Mouse (Mus musculus): Measurements from ENCODE around the gene Utp6.
A peak's percentile ranks its signal among the peaks of the same experiment; 100 is the strongest.
"Not testable (repeated sequence)": the region's sequence is repeated elsewhere in the genome, so short reads cannot be mapped to it uniquely, and the experiment has no call there.

Gene Utp6

DNA sequence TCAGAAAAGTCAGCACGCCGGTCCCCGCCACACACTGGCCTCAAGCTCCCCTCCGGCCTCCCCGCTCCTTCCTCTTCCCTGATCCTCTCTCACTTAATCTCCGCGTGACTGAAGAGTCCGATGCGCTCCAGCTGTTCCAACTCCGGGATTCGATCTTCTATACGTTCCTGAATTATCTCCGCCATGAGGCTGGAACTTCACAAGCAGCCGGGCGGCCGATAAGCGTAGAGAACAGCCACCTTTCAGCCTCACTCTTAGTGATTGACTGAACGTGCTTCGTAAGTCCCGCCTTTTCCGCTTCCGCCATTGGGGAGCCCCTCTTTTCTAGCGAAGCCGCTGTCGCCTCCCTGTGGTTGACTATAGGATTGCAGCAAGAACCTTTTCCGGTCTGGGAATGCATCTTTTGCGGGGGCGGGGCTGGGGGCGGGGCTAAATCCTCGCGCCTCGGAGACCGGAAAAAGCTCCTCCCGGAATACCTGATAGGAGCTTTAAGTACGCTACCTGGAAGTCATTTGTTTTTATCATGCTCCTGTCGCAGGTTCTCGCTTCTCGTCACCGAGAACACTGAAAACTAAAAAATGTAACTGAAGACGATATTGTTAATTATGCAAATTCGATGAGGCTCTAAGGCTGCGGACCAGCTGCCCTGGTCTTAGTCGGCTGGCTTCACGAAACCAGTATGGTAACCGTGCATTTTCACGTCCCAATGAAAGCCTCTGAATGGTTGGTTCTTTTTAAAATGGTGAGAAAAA, at the start of gene Utp6:
TSS of gene Utp6 (minus strand) at position 266 of the 752 bp plus-strand sequence.
- DNase-seq (ENCODE audit: low read depth, low spot score): peak; percentile 96

DNA sequence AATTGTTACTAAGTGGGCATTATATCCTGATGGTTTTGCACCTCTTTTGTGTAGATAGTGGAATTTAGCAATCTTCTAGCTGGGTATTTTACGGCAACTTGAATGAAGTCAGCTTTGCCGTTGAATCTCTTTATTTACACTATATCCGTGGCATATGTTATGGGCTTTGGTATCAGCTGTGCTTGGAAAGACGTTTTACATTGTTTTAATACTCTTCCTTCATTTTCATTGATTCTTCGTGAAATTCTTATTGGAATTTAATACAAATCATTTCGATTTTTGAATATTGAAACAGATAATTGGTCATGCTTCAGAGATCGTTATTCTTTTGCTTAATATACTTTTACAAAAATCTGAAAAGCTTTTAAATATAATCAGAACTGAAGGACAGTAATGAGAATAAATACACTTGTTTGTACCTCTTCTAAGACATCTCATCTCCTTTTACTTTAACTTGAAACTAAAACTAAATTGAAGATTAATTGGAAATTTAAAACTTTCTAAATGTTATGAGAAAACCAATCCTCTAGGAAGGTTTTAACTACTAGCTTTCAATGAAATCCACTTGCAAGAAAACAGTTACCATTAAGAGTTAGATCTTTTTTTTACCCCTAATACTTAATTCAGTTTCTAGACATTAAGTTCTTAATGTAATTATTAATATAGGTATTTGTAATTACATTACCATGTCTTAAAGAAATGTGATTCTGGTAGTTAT, 32.2 kb upstream of the Utp6 start:
- no peak for DNase-seq (ENCODE audit: low read depth, low spot score)

DNA sequence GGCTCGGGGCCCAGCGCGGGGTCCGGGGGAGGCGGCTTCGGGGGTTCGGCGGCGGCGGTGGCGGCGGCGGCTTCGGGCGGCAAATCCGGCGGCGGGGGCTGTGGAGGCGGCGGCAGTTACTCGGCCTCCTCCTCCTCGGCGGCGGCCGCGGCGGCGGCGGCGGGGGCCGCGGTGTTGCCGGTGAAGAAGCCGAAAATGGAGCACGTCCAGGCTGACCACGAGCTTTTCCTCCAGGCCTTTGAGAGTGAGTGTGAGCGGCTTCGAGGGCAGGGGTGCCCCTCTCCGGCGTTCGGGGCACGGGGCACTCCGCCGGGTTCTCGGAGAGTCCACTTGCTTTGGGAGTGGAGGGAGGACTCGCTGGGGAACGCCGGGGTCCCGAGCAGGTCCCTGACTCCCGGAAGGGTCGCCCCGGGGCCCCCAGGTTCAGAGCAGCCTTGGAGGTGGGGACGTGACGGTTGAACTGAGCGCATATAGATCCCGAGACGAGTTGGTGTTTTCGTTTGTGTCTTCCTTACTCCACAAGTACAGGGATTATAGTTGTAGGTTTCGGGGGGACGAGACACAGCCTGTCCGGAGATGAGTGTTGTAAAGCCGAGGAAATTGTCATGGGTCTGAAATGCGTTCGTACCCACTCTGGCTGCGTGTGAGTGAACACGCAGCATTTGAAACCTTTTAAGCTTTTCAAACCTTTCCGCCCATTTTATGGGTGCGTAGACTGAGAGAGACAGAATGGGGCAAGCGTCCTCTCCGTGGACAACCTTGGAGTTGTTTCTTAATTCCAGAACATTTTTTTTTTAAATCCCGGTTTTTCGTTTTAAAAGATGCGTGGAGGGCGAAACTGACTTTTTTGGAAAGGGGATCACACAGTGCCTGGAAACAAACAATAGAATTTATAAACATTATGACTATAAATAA, 31.4 kb upstream of the Utp6 start:
- DNase-seq (ENCODE audit: low read depth, low spot score): no peak

DNA sequence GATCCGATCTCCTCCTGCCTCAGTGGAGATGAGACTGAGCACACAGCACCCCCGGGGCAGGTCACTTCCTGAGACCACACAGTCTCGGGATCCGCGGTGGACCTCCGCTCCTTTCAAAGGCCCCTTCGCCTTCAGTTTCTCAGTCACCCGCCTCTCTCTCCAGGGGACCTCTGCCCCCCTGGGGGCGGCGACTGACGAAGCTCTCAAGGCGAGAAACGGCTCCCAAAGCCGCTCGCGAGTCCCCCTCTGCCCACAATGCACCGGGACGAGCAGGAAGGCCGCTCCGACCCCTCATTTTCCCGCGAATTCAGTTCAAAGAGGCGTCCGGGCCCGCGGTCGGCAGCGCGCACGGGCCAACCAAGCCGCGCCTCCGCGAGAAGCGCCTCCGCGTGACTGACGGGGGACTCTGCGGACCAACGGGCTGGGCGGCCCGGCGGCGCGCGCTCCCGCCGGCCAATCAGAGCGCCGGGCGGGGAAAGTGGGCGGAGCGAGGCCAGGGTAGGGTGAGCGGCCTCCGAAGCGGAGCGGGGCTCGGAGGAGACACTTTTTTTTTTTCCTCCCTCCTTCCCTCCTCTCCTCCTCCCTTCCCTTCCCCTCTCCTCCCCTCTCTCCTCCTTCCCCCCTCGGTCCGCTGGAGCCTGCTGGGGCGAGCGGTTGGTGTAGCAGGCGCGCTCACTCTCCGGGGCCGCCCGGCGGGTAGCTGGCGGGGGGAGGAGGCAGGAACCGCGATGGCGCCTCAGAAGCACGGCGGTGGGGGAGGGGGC, 30.6 kb upstream of the Utp6 start, which contains the start of gene Suz12:
TSS of gene Suz12 (plus strand) at position 515 of the 764 bp plus-strand sequence.
- peak; percentile 89 for DNase-seq (ENCODE audit: low read depth, low spot score)

DNA sequence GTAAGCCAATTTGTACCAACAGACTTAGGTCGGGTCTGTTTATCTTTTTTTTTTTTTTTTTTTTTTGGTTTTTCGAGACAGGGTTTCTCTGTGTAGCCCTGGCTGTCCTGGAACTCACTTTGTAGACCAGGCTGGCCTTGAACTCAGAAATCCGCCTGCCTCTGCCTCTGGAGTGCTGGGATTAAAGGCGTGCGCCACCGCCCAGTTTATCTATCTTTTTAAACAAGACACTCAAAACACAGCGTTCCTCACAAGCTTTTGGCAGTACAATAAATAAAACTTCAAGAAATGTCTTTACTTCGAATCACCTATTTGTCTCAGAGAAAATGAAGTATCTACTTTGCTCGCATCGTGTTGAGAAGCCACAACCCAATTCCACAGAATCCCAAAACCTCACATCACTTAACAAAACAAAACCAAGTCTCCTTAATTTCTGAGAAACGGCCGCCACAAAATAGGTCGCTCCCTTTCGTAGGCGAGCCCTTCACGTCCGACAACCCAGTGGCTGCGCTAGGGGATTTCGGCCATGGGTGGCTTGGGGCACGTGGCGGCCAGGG, 29.9 kb upstream of the Utp6 start:
- DNase-seq (ENCODE audit: low read depth, low spot score): no peak

DNA sequence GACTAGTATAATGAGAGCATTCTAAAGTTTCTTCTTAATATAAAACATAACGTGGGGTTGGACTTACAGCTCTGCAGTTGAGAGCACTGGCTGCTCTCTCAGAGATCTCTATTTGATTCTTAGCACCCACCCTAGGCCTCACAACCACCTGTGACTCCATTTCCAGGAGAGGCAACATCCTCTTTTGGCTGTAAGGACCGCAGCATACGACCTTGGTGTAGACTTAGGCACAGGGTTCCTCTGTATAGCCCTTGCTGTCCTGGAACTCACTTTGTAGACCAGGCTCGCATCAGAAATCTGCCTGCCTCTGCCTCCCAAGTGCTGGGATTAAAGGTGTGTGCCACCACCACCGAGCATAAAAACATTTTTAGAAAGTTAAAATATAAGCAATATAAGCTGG, 29.4 kb upstream of the Utp6 start:
- DNase-seq (ENCODE audit: low read depth, low spot score): no peak

DNA sequence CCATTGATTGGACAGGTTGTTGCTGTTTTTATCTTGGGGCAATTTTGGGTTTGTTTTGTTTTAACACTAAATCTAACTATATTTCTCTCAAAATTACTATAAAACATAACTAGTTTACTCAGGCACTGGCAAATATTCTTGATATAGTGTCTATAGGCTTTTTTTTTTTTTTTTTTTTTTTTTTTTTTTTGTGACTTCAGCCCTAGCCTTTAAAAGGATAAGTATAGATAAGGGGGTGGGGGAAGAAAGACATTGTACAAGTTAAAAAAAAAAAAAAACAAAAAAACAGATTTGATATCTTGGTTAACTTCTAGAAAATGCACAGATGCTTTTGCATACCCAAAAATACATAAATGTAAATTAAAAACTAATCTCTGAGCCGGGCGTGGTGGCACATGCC, 27.9 kb upstream of the Utp6 start:
- no peak for DNase-seq (ENCODE audit: low read depth, low spot score)

DNA sequence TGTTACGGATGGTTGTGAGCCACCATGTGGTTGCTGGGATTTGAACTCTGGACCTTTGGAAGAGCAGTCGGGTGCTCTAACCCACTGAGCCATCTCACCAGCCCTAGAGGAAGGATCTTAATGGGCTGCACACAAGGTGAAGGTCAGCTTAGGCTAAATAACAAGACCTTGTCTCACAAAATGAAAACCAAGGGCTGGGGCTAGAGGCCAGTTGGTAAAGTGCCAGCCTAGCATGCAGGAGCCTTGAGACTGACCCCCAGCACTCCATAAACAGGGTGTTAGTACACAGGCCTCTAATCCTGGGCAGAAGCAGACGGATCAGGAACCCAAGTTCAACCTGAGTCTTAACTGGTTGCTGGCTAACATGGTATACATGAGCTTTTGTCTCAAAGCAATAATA, 25.7 kb upstream of the Utp6 start:
- DNase-seq (ENCODE audit: low read depth, low spot score): no peak

DNA sequence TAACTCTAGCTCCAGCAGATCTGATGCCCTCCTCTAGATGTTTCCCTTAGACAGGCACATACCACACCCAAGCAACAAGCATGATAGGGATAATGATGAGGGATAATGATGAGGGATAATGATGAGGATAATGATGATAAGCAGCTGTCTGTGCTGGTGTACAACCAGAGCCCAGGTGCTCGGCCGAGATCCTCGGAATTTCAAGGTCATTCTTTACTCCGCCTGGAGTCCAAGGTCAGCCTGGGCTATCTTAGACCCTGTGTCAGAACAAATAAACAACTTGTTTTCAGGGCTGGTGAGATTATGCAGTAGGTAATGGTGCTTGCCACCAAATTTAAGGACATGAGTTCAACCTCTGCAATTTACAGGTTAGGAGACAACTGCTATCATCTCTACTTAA, 24.7 kb upstream of the Utp6 start:
- DNase-seq (ENCODE audit: low read depth, low spot score): no peak

DNA sequence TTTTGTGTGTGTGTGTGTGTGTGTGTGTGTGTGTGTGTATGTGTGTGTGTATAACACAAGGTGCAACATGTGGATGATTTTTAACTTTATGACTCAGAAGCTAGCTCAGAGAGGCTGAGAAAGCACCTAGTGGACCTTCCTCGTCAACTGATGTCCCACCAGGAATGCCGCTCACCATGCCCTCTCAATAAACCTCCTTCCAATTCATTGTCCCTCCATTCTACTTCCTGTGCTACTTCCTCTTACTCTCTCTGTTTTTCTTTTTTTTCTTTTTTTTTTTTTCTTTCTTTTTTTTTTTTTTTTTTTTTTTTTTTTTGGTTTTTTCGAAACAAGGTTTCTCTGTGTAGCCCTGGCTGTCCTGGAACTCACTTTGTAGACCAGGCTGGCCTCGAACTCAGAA, 15.6 kb upstream of the Utp6 start:
- not testable (repeated sequence) for DNase-seq (ENCODE audit: low read depth, low spot score)

DNA sequence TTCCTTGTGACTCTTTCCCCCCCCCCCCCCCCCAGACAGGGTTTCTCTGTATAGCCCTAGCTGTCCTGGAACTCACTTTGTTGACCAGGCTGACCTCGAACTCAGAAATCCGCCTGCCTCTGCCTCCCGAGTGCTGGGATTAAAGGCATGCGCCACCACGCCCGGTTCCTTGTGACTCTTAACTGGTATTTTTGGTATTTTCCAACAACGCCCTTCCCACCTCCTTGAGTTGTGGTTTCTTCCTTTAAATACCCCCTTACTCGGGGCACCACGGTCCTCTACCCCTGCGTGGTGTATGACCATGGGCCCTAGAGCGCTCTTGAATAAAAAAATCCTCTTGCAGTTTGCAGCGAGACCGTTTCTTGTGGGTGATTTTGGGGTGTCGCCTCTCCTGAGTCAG, 14.9 kb upstream of the Utp6 start:
- not testable (repeated sequence) for DNase-seq (ENCODE audit: low read depth, low spot score)

DNA sequence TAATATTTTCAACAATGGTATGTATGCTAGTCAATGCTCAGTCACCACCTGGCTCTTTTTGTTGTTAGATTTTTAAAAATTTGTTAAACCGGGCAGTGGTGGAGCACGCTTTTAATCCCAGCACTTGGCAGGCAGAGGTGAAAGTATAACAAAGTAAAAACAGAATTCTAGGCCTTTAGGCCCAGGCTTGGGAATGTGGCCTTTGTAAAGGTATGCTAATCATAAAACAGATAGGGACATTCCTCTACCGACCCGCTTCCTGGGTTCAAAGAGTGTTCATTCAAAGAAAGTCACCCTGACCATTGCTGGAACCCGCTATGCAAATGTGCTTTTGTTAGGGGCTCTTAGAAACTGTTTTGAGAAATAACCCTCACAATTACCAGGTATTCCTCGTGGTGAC, 14.5 kb upstream of the Utp6 start:
- DNase-seq (ENCODE audit: low read depth, low spot score): not testable (repeated sequence)

DNA sequence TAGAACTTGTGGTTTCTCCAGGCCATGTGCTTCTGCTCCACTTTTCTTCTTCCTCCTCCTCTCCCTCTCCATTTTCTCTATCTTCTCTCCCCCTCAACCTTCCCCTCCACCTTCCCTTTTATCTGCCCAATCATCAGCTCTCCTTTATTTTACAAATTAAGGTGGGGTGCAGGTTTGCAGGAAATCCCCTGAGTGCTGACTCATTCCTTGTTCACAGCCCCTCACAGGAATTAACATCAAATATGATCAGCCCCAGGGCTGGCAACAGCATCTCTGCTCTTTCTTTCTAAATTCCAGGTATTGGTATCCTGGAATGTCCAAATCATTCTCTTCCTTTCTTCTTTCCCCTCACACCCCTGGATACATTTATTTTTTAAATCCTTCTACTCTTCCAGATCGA, 14.0 kb upstream of the Utp6 start:
- DNase-seq (ENCODE audit: low read depth, low spot score): no peak

DNA sequence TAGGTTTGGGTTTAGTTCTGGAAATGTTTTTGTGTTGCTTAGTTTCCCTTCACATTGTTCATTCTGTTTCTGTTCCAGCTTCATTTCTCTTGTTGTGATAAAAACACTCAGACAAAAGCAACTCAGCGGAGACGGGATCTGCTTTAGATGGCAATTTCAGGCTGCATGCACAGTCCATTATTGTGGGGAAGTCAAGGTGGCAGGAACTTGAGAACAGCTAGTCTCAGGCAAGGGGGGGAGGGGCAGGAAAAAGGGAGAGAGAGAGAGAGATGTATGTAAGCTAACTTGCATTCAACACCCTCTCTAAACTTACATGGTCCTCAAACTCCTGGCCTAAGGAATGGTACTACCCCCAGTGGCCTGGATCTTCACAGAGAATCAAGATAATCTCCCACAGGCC, 13.2 kb upstream of the Utp6 start:
- DNase-seq (ENCODE audit: low read depth, low spot score): no peak

DNA sequence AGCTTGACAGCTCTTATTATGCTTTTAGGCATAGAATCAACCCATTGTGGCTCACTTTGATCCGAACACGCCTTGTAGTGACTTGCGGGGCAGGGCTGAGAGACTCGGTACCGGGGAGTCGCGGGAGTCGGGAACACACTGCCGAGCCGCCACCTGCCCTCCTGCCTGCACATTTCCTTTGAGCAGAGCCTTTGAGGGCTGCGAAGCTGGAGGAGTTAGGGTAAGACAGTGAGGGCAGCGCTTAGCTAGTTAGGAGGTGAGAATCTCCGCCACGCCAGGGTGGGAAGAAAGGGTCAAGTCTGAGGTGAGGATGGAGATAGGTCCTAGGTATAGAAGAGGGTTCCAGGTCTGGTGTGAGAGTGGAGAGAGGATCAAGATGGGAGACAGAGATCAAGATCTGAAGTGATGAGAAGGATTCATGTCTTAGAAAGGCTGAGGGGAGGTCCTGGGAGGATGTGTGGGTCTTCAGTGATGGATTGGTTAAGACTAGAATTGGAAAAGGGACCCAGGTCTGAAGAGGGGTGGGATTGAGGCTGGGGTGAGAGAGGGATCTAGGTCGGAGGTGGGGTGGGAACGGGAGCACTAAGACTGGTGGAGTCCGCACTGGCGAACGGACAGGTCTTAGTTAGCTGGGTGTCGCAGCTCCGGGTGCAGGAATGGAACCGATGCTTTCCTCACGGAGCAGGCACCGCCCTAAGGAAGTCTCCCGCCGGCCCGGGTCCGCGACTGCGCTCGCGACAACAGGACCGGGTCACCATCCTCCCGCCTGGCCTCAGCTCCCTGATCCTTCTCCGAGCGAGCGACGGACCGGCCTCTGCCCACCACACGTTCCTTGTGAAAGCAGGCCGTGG, 11.7 kb upstream of the Utp6 start:
- DNase-seq (ENCODE audit: low read depth, low spot score): no peak

DNA sequence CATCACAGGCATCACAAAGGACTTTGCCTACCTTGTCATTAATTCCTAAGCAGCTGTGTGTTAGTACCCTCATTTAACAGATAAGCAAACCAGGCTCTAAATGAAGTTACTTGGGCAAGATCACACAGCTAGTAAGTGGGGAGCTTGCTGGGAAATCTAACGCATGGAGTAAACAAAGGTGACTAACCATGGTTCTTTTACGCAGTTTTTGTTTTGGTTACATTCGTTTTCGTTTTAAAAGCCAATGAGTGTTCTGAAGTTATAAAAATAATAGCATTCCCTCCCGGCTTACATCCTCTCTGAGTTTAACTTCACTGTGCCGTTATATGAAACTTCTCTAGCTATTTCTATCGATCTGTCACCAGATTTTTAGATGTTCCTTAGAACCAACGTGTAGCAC, 10.9 kb upstream of the Utp6 start:
- DNase-seq (ENCODE audit: low read depth, low spot score): no peak

DNA sequence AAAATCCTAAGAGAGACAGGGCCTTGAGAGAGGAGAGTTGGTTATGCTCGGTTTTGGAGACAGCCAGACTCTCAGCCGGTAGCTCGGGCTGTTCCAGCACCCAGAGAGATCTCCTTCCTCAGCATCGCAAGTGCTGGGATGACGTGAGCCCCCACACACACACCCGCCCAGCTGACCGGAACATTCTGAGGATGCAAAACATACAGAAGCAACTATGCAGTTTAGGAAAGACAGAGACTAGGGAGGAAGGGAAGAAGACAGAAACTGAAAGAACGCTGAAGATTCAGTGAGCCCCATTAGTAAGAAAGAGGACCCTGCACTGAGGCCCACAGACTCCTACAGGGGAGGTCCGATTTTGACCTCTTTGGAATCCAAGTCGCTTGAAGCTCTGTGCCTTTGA, 5.6 kb upstream of the Utp6 start:
- DNase-seq (ENCODE audit: low read depth, low spot score): no peak

DNA sequence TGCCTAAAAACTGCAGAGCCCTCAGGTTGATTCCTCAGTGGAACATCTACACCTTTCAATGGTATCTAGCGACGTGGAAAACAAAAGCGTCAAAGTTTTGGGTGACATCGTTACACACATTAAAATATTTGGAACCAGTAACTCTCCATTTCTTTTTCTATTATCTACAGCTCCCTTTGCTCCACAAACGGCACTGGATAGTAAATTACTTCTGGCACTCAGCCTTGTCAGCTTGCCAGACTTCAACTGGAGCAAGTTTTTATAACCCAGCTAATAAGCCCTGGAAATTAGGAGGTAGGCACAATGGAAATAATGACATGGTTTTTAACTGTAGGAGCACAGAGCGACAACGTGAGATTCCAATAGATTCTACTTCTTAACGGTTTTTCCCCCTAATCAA, 3.7 kb upstream of the Utp6 start:
- DNase-seq (ENCODE audit: low read depth, low spot score): no peak

DNA sequence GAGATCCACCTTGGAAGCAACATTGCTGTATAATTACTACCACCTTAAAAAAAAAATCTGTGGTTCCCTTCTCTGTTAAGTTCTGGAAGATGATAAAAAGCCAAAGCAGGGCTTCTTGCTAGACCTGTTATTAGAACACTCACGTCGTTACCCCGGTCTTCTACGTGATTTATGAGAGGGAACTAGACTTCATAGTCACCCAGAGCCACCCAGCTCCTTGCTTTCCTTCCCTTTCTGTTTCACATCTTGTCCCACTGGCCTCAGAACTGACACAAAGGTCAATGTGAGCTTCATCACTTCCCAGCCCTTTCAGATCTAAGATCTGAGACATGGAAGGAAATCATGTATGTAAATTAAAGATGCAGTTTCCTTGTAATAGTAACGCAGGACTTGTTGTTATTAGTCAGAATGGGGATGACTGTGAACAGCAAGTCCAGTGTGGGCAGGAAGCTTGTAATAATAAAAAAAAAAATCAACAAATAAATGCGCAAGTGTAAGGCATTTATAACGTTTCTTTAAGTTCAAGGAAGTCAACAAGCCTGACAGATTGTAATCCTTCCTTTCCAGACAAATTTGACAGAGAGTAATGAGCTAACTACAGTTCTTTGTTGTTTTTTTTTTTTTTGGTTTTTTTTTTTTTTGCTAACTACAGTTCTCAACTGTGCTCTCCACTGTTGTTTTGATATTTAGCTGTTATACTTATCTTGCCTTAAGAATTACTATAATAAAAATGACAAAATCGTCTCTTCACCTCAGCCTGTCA, 1.2 kb upstream of the Utp6 start:
- no peak for DNase-seq (ENCODE audit: low read depth, low spot score)

DNA sequence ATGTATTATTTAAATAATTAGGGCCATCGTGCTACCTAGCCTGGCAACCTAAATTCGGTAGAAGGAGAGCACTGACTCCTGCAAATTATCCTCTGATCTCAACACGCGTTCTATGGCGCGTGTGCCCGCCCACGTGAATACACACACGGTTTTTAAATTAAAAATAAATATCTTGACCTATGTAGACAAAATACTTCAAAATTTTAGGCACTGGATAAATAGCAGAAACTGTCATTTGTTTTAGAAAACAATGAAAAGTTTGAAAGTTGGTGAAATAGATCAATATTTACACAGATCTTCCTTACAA, 640 bp upstream of the Utp6 start:
- DNase-seq (ENCODE audit: low read depth, low spot score): no peak
